Mouse (Mus musculus): Measurements from ENCODE around the gene Rpl9. TPM values are rescaled to one million over a fixed set of nuclear protein-coding genes. Genes with fewer than 3 reads are reported as not detected.

Rpl9 gene
- 361 TPM in 2 replicates for polyA plus RNA-seq (2012; rRNA removed)

DNA sequence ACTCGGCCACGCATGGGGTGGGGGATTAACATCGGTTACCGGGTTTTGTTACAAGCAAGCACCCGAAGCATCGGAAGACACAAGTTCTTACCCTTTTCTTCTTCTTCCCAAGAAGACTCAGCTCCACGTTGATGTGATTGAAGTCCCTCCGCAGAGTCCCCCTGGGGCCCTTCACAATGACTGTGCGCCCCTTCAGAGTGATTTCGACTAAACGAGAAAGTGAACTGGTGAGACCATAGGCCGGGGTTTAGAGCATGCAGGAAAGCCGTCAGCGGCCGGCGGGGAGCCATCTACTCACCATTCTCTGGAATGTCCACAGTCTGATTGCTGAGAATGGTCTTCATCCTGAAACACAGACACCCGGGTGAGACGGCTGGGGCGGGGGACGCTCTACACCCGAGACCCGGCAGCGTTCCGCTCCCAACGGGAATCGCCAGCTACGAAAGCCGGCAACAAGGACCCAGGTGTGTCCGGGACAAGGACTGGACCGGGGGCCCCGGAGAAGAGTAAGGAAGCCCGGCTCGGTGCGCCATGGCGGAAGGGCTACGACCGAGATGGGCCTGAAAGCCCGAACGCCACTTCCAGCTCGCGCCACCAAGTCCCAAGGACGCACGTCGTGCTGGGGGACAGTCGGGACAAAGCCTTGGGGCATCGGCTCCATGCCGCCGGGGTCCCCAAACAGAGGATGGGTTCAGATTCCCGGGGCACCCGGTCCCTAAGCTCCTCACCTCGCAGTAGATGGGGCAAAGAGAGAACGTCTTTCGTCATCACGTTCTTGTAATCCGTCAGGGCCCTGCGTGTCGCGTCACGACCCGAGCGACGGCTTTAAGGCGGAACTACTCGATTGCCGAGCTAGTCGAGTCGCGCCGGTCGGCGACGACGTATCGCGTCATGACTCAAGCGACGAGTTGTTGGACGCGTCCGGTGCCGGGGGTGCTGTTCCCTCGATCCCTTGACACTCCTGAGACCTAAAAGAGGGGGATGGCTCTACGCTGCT lies at the start of gene Rpl9, which contains the start of gene Lias:
Gene Rpl9, minus strand, starts transcription at position 797 of the 997 bp plus-strand sequence.
Gene Lias, plus strand, starts transcription at position 850 of the 997 bp plus-strand sequence.
- under 1% methylated on average over 83 of the region's 83 CpGs for WGBS

DNA sequence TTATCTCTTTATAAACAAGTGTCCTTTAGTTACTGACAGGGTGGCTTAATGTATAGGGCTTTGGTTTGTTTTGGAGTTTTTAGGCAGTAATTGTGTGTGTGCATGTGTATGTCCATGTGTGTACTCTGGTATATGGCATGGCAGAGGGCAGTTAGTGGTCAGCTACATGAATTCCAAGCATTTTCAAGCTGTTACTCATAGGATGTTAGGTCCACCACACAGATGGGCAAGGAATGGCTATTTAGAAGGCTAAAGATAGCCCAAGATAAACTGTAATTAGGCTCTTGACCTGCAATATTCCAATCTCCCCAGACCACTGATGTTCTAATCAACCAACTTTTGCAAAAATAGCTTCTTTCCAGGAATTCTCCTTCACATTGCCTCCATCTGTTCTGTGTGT lies 46.8 kb upstream of the Rpl9 start:
- DNase-seq (ENCODE audit: low read depth, low spot score), result no peak

More for the DNA sequence above, at the start of gene Rpl9, which contains the start of gene Lias:
- peak; percentile 70 for DNase-seq (ENCODE audit: low read depth, low spot score)

DNA sequence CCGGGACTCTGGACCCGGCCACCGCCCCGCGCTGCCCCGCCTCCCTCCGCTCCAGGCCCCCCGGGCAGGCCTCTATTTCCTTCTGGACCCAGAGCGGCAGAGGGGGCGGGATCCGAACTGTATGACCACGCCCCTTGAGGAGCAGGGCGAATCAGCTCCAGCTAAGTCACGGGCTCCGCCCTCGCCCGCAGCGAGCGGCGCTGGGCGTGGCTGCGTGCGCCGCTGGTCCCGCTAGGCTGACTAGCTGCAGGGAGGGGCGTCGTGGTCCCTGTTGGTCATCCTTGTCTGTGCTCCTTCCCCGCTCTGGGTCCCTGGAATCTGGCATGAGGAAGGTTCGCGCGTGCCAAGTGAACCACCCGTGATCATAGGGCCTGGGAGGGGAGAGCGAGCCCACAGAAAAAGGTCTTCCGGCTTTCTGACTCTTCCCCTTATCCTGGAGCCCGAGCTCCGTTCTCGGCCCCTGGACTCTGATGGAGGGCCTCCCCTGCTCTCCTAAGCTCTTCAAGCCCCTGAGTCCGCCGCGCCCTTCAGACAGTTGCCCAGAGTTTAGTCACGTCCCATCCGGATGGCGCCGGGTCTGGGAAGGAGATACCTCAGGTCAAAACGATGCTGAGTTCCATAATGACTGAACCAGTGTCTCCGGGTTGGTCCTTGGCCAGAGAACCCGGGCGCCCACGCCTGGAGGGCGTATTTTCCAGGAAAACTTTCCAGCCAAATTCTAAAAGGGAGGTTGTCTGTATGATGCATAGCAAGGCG lies 44.7 kb upstream of the Rpl9 start, which contains the start of gene Ugdh:
Gene Ugdh, minus strand, starts transcription at position 144 of the 756 bp plus-strand sequence.
- DNase-seq (ENCODE audit: low read depth, low spot score), result no peak
- under 1% methylated on average over 51 of the region's 51 CpGs for whole genome bisulfite sequencing

DNA sequence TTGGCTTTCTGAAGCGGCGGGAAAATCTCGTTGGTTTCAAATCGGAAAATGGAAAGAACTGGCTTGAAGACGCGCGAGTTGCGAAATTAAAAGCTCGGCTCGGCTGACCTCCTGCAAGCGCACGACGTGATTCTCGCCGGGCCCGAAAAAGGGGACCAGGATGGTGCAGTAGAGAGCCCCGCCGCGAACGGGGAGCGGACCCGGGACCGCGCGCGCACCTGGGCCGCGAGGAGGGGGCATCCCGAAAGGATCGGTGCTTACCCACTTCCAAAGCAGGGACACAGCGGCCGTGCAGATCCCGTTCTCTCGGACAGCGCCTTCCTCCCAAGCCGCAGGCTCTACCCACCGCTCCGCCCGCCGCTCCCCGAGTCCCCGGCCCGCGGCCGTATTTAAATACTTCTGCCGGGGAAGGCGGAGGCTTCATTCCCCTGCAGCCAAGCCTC lies 44.1 kb upstream of the Rpl9 start:
- DNase-seq (ENCODE audit: low read depth, low spot score), result no peak
- WGBS, result under 1% methylated on average over 44 of the region's 47 CpGs

GRCm38 (mm10) chr5:65434471-65435362 lies 43.5 kb upstream of the Rpl9 start:
- WGBS, result 4% methylated on average over 15 of the region's 15 CpGs

GRCm38 (mm10) chr5:65429441-65429840 lies 38.2 kb upstream of the Rpl9 start:
- WGBS, result 26% methylated on average over 5 of the region's 5 CpGs
- DNase-seq (ENCODE audit: low read depth, low spot score), result no peak

More at GRCm38 (mm10) chr5:65434471-65435362, 43.5 kb upstream of the Rpl9 start:
- no peak for DNase-seq (ENCODE audit: low read depth, low spot score)

GRCm38 (mm10) chr5:65428321-65428720 lies 37.1 kb upstream of the Rpl9 start:
- DNase-seq (ENCODE audit: low read depth, low spot score), result no peak
- 27% methylated on average over 4 of the region's 4 CpGs for WGBS

DNA sequence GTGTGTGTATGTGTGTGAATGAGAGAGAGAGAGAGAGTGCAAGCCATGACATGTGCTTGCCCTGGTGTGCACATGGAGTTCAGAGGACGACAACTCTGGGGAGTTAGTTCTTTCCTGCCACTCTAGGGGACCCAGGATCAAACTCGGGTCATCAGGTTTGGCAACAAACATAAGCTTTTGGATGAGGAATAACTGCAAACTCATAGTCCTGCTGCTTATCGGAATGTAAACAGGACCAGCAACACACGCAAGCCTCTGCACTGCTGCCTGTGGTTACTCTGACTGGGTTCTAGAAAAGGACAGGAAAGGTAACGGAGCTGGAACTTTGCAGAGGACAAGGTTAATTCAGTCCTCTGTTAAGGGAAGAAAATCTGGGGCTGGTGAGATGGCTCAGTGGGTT lies 34.0 kb upstream of the Rpl9 start:
- whole genome bisulfite sequencing, result 70% methylated on average over 5 of the region's 5 CpGs
- DNase-seq (ENCODE audit: low read depth, low spot score), result no peak

- WGBS, result 32% methylated on average over 6 of the region's 6 CpGs
- peak; percentile 81 for DNase-seq (ENCODE audit: low read depth, low spot score)
Measured at GRCm38 (mm10) chr5:65424215-65424614, 33.0 kb upstream of the Rpl9 start.

DNA sequence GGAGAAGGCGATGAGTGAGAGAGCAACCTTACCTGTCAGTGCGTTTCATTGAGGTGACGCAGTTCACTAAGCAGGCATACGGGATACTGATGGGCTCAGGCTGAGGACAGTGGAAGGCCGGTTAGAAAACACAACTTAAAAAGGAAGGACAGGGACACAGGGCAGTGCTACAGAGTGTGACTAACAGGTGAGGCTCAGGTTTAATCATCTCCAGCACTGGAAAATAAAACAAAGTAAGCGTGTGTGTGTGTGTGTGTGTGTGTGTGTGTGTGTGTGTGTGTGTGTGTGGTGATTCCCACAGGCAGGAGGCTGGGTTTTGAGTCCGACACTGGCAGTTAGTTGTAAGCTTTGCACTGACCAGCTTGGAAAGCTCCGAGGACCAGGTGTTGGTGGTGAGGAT lies 31.6 kb upstream of the Rpl9 start:
- no peak for DNase-seq (ENCODE audit: low read depth, low spot score)
- 90% methylated on average over 8 of the region's 8 CpGs for WGBS

- peak; percentile 75 for DNase-seq (ENCODE audit: low read depth, low spot score)
- WGBS, result 23% methylated on average over 6 of the region's 6 CpGs
Measured at GRCm38 (mm10) chr5:65420822-65421221, 29.6 kb upstream of the Rpl9 start.

- 88% methylated on average over 10 of the region's 10 CpGs for WGBS
- DNase-seq (ENCODE audit: low read depth, low spot score), result no peak
Measured at GRCm38 (mm10) chr5:65419136-65419535, 27.9 kb upstream of the Rpl9 start.

DNA sequence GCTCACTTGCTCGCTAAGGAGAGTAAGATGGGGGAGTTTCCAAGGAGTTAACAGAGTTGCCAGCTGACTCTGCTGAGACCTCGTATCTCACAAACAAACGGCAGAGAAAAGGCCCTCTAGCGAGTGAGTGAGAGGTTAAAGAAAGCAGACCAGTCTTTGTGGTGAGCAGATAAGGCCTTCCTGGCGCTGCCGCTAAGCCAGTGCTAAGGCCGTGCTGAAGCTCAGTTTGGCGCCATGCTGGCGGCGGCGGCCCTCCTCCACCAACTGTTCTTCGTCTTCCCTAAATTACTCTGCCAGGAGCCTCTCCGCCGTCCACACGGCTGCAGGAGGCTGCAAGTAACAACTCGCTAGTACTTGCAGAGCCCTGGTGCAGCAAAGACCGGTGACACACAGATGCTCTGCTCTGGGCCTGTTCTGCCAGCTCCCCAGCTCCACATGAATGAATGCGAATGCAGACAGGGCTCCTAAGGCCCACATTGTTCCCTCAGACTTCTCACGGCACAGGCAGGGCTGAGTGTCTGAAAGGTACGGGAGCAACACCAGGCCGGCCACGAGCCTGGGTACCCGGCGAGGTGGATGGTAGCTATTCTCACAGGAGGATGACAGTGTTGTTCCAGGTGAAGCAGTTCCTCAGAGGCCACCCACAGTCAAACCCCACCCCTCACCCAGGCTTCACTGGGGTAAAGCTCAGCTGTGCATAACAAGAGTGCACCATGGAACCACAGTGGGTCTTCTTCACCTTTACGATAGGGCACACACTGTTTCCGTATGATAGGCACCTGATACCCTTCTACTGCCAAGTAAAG lies 24.6 kb upstream of the Rpl9 start:
- no peak for DNase-seq (ENCODE audit: low read depth, low spot score)

DNA sequence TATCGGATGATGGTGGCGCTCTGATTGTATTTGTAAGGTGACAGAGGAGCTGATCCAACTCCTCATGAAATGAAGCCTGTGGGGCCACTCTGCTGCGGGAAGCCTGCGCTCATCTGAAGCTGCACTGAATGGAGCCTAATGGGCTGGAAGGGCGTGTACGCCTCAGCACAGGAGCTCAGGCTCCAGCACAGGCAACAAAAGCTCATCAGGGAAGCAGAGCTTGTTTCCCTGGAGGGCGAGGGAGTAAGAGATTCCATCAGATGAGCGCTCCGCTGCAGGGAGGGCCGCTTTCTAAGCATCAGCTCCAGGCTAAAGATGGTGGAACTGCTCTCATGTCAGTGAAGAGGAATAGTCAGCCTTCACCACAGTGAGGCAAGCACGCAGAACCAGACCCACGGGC lies 16.7 kb upstream of the Rpl9 start:
- WGBS, result 91% methylated on average over 12 of the region's 12 CpGs
- DNase-seq (ENCODE audit: low read depth, low spot score), result no peak

More for the DNA sequence above, 24.6 kb upstream of the Rpl9 start:
- WGBS, result 64% methylated on average over 26 of the region's 26 CpGs

GRCm38 (mm10) chr5:65401251-65401994 lies 10.2 kb upstream of the Rpl9 start:
- no peak for DNase-seq (ENCODE audit: low read depth, low spot score)
- WGBS, result 7% methylated on average over 2 of the region's 2 CpGs

GRCm38 (mm10) chr5:65394425-65394824 lies 3.2 kb upstream of the Rpl9 start:
- DNase-seq (ENCODE audit: low read depth, low spot score), result no peak
- 92% methylated on average over 7 of the region's 7 CpGs for WGBS

GRCm38 (mm10) chr5:65391753-65392152 lies 509 bp upstream of the Rpl9 start:
- no peak for DNase-seq (ENCODE audit: low read depth, low spot score)
- WGBS, result 1% methylated on average over 12 of the region's 12 CpGs
